Mouse (Mus musculus) erythroblast, embryonic 14.5 days (primary cell): ENCODE data around the gene Tmem62.

Experiments used
- GATA1 ChIP-seq: IDR thresholded peaks from 2 replicates; pipeline ENCODE4 v1.6.1; 2012; ENCODE audit warnings: low read length, inconsistent platforms, mixed read lengths
- TAL1 ChIP-seq: IDR thresholded peaks from 3 replicates; pipeline ENCODE4 v1.6.1; 2012; ENCODE audit warnings: low read length, inconsistent platforms, mixed read lengths

DNA sequence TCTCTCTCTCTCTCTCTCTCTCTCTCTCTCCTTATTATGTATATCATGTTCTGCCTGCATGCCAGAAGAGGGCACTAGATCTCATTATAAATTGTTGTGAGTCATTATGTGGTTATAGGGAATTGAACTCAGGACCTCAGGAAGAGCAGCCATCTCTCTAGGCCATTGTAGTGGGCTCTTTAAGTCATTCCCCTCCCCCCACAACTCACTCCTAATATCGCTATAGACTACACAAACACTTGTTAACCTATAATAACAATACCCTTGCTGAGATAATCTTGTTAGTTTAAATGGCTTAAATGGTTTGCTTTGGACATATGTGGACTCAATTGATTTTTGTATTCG, 1.8 kb downstream of the Tmem62 start:
- TF ChIP-seq TAL1 (no peak), GATA1 (no peak)
